Mouse (Mus musculus): ENCODE measurements at regions not wholly inside any gene's neighbourhood (a gene's known extent, or its start where the extent isn't known, plus 50 kb on each side); places are given as distances from the start of the nearest gene placed in this dataset.

- TF ChIP-seq POLR2A (IDR thresholded peaks at IDR 0.05; ENCODE audit: insufficient read depth, low read length) (no peak), CTCF (IDR thresholded peaks at IDR 0.05; ENCODE audit: low read depth, low read length) (no peak), EP300 (IDR thresholded peaks at IDR 0.05; ENCODE audit: insufficient read depth, low read depth, low read length) (no peak)
Measured at GRCm38 (mm10) chr14:97258461-97258860, 739.6 kb upstream of the Klhl1 start.
